Mouse (Mus musculus) liver, embryonic 14.5 days (tissue): Measurements from ENCODE around the gene Tas2r135. TPM values are rescaled to one million over a fixed set of nuclear protein-coding genes. Genes with fewer than 3 reads are reported as not detected.

Experiments
- ATAC-seq: fragments of 200-750 bp; cut with Nextera tagmentation; 2 replicates; pipeline ENCODE4 v1.8.0; 2017; ENCODE audit warnings: moderate number of reproducible peaks, mild to moderate bottlenecking, moderate library complexity; ENCODE audit not compliant: insufficient read depth
- DNase-seq, 3 experiments: peaks; one replicate each; pipeline ENCODE4 v3.0.0-alpha.2; 2012 to 2013; ENCODE audit warnings: low read depth in 3 of 3, low spot score in 3 of 3
- H3K27ac ChIP-seq: fragments of 300-500 bp; sonication (generic); 2 replicates; pipeline ENCODE4 v1.5.1; 2014; ENCODE audit warnings: moderate library complexity, mild to moderate bottlenecking, control low read depth, inconsistent platforms
- H3K27me3 ChIP-seq: fragments of 300-500 bp; sonication (generic); 2 replicates; pipeline ENCODE4 v1.6.1; 2014; ENCODE audit warnings: mild to moderate bottlenecking, low read length, moderate library complexity; ENCODE audit not compliant: control insufficient read depth, insufficient read depth
- H3K36me3 ChIP-seq: fragments of 300-500 bp; sonication (generic); replicated peaks from 2 replicates; pipeline ENCODE4 v1.6.1; 2014; ENCODE audit warnings: low read depth; ENCODE audit not compliant: control insufficient read depth, insufficient read depth
- H3K4me1 ChIP-seq, 2 experiments: fragments of 200-500 bp in 1 of 2; fragments of 300-500 bp in 1 of 2; sonication (generic) in 1 of 2; replicated peaks; 2 replicates each; pipeline ENCODE4 v1.6.1; 2012 to 2014; ENCODE audit warnings: antibody characterized with exemption in 1 of 2, inconsistent platforms in 1 of 2, low read length in 1 of 2; ENCODE audit not compliant: control insufficient read depth in 2 of 2, insufficient read depth in 2 of 2
- H3K4me2 ChIP-seq: fragments of 300-500 bp; sonication (generic); 2 replicates; pipeline ENCODE4 v1.6.1; 2014; ENCODE audit warnings: low read depth, mild to moderate bottlenecking, control low read depth, moderate library complexity
- H3K4me3 ChIP-seq, 2 experiments: fragments of 200-500 bp in 1 of 2; fragments of 300-500 bp in 1 of 2; sonication (generic) in 1 of 2; 2 replicates each; pipeline ENCODE4 v1.5.1; 2012 to 2014; ENCODE audit warnings: low read depth in 2 of 2, low read length in 2 of 2, mild to moderate bottlenecking in 2 of 2, control low read depth in 1 of 2, inconsistent platforms in 1 of 2, moderate library complexity in 1 of 2; ENCODE audit not compliant: insufficient read depth in 1 of 2
- H3K9ac ChIP-seq: fragments of 300-500 bp; sonication (generic); replicated peaks from 2 replicates; pipeline ENCODE4 v1.6.1; 2014; ENCODE audit warnings: mild to moderate bottlenecking, control low read depth, moderate library complexity
- H3K9me3 ChIP-seq: fragments of 300-500 bp; sonication (generic); 2 replicates; pipeline ENCODE4 v1.6.1; 2016; ENCODE audit warnings: low read length, mixed read lengths; ENCODE audit not compliant: control insufficient read depth
- CTCF ChIP-seq: IDR thresholded peaks from 2 replicates; pipeline ENCODE4 v1.5.1; 2016; ENCODE audit warnings: antibody characterized with exemption, low read depth, control low read depth
- EP300 ChIP-seq: IDR thresholded peaks from 2 replicates; pipeline ENCODE4 v1.6.1; 2016; ENCODE audit warnings: antibody characterized with exemption, low read depth
- WGBS: fragments of 180-500 bp; shearing (Covaris S2); extraction: QIAGEN DNeasy Blood & Tissue Kit; methylation state at CpG from one replicate; pipeline ENCODE4 v1.1.7; 2014; ENCODE audit not compliant: insufficient replicate concordance; 5-methylcytosine and 5-hydroxymethylcytosine counted together
- polyA plus RNA-seq, 2 experiments: library from polyadenylated mRNA; depleted of rRNA in 1 of 2; stranded (reverse) in 1 of 2; unstranded in 1 of 2; fragments of >200 nt; fragmentation: Nextera tagmentation in 1 of 2; extraction: Ambion mirVana in 1 of 2; gene quantifications; 2 replicates each; pipeline versions ENCODE4 v1.2.1 to v1.2.3; 2012 to 2014

Tas2r135 gene
- polyA plus RNA-seq, 2 experiments: not detected

DNA sequence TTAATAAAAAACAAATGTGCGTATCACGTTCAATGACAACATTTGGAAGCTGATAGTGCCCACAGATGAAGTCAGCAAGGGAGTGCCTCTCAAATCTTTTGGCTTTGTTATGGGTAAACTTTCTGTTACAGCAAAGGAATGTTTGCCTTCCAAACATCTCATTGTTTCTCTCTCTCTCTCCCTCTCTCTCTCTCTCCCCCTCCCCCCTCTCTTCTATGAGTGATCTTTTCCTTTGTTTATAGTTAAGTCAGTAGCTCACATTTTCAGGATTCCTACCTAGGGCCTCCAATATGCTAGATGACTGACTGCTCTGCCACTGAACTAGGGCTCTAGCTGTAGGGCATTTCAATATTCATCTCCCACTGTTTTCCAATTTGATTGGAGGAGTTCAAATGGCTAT is 39.3 kb downstream of the Tas2r135 start:
- ATAC-seq (no peak), DNase-seq (no peak)
- Histone ChIP-seq H3K27me3 (no peaks in the 10 kb centered on the region), H3K4me3 (no peak overlapping the region), H3K4me2 (no peak overlapping the region), H3K36me3 (no peaks in the 10 kb centered on the region), H3K9ac (no peak overlapping the region), H3K27ac (no peak overlapping the region), H3K4me1 (no peaks in the 10 kb centered on the region), H3K9me3 (no peaks in the 10 kb centered on the region)
- WGBS: 51% methylated on average over 2 of the region's 2 CpGs
- no peak for TF ChIP-seq CTCF
- TF ChIP-seq EP300: no peak

DNA sequence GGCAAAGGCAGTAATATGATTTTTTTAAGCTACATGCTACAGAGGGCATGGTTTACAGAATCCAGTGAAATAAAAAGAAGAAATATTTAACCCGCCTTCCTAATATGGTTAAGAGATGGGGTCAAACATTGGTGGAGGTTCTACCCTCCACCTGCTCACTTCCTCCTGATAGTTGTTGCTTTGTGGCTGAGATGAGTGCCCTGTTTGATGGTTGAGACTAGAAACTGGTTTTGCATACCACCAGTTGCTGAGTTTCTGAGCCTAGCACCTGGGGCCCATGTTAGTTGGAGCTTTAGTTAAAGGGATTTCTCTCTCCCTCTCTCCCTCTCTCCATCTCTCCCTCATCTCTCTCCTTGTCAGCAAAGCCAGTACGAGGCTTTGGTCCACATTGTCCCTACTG is 42.1 kb downstream of the Tas2r135 start:
- DNase-seq: no peak
- Histone ChIP-seq H3K4me2 (no peak overlapping the region), H3K9me3 (no peaks in the 10 kb centered on the region), H3K9ac (no peak overlapping the region), H3K4me3 (no peak overlapping the region), H3K36me3 (no peaks in the 10 kb centered on the region), H3K27ac (no peak overlapping the region), H3K27me3 (no peaks in the 10 kb centered on the region), H3K4me1 (no peaks in the 10 kb centered on the region)
- ATAC-seq: no peak
- 45% methylated on average over 2 of the region's 2 CpGs for WGBS
- TF ChIP-seq CTCF (no peak), EP300 (no peak)

Other genes starting within 250 kb of the Tas2r135 start
- gene Tas2r144, start 190.1 kb upstream of the Tas2r135 start, polyA plus RNA-seq (2012; rRNA removed): not detected in 2 replicates
- gene Tas2r144, start 190.1 kb upstream of the Tas2r135 start, polyA plus RNA-seq (2014; fragmentation: Nextera tagmentation; extraction: Ambion mirVana): not detected in 2 replicates
- gene Gstk1, start 159.5 kb upstream of the Tas2r135 start, polyA plus RNA-seq (2012; rRNA removed): 4.0 and 4.7 TPM in 2 replicates
- 5.6 and 6.3 TPM in 2 replicates for gene Gstk1, start 159.5 kb upstream of the Tas2r135 start, polyA plus RNA-seq (2014; fragmentation: Nextera tagmentation; extraction: Ambion mirVana)
- 0.02 and 0.03 TPM in 2 replicates for gene Tmem139, start 143.5 kb upstream of the Tas2r135 start, polyA plus RNA-seq (2012; rRNA removed)
- gene Tmem139, start 143.5 kb upstream of the Tas2r135 start, polyA plus RNA-seq (2014; fragmentation: Nextera tagmentation; extraction: Ambion mirVana): not detected in 2 replicates
- gene Casp2, start 140.4 kb upstream of the Tas2r135 start, polyA plus RNA-seq (2012; rRNA removed): 26.1 and 27.0 TPM in 2 replicates
- 21.9 and 25.0 TPM in 2 replicates for gene Casp2, start 140.4 kb upstream of the Tas2r135 start, polyA plus RNA-seq (2014; fragmentation: Nextera tagmentation; extraction: Ambion mirVana)
- 0.17 and 0.30 TPM in 2 replicates for gene Clcn1, start 118.7 kb upstream of the Tas2r135 start, polyA plus RNA-seq (2012; rRNA removed)
- 0.05 TPM in 1 of 2 replicates, not detected in the other for gene Clcn1, start 118.7 kb upstream of the Tas2r135 start, polyA plus RNA-seq (2014; fragmentation: Nextera tagmentation; extraction: Ambion mirVana)
- 0.08 TPM in 2 replicates for gene Fam131b, start 80.8 kb upstream of the Tas2r135 start, polyA plus RNA-seq (2012; rRNA removed)
- 0.06 TPM in 1 of 2 replicates, not detected in the other for gene Fam131b, start 80.8 kb upstream of the Tas2r135 start, polyA plus RNA-seq (2014; fragmentation: Nextera tagmentation; extraction: Ambion mirVana)
- gene Zyx, start 55.8 kb upstream of the Tas2r135 start, polyA plus RNA-seq (2012; rRNA removed): 26.7 and 27.7 TPM in 2 replicates
- 30.2 and 36.5 TPM in 2 replicates for gene Zyx, start 55.8 kb upstream of the Tas2r135 start, polyA plus RNA-seq (2014; fragmentation: Nextera tagmentation; extraction: Ambion mirVana)
- gene Epha1, start 32.2 kb upstream of the Tas2r135 start, polyA plus RNA-seq (2012; rRNA removed): 3.5 and 4.0 TPM in 2 replicates
- 1.4 and 1.7 TPM in 2 replicates for gene Epha1, start 32.2 kb upstream of the Tas2r135 start, polyA plus RNA-seq (2014; fragmentation: Nextera tagmentation; extraction: Ambion mirVana)
- gene Tas2r143, start 5.2 kb upstream of the Tas2r135 start, polyA plus RNA-seq (2012; rRNA removed): not detected in 2 replicates
- gene Tas2r143, start 5.2 kb upstream of the Tas2r135 start, polyA plus RNA-seq (2014; fragmentation: Nextera tagmentation; extraction: Ambion mirVana): not detected in 2 replicates
- gene Tas2r126, start 29.1 kb downstream of the Tas2r135 start, polyA plus RNA-seq (2012; rRNA removed): not detected in 2 replicates
- gene Tas2r126, start 29.1 kb downstream of the Tas2r135 start, polyA plus RNA-seq (2014; fragmentation: Nextera tagmentation; extraction: Ambion mirVana): not detected in 2 replicates
- gene Olfr458, start 59.8 kb downstream of the Tas2r135 start, polyA plus RNA-seq (2012; rRNA removed): not detected in 2 replicates
- not detected in 2 replicates for gene Olfr458, start 59.8 kb downstream of the Tas2r135 start, polyA plus RNA-seq (2014; fragmentation: Nextera tagmentation; extraction: Ambion mirVana)
- gene Olfr457, start 70.9 kb downstream of the Tas2r135 start, polyA plus RNA-seq (2012; rRNA removed): not detected in 2 replicates
- gene Olfr457, start 70.9 kb downstream of the Tas2r135 start, polyA plus RNA-seq (2014; fragmentation: Nextera tagmentation; extraction: Ambion mirVana): not detected in 2 replicates
- gene Olfr456, start 81.8 kb downstream of the Tas2r135 start, polyA plus RNA-seq (2012; rRNA removed): not detected in 2 replicates
- gene Olfr456, start 81.8 kb downstream of the Tas2r135 start, polyA plus RNA-seq (2014; fragmentation: Nextera tagmentation; extraction: Ambion mirVana): not detected in 2 replicates
- not detected in 2 replicates for gene Olfr455, start 142.2 kb downstream of the Tas2r135 start, polyA plus RNA-seq (2012; rRNA removed)
- gene Olfr455, start 142.2 kb downstream of the Tas2r135 start, polyA plus RNA-seq (2014; fragmentation: Nextera tagmentation; extraction: Ambion mirVana): not detected in 2 replicates
- gene Tcaf3, start 192.3 kb downstream of the Tas2r135 start, polyA plus RNA-seq (2012; rRNA removed): not detected in 2 replicates
- not detected in 2 replicates for gene Tcaf3, start 192.3 kb downstream of the Tas2r135 start, polyA plus RNA-seq (2014; fragmentation: Nextera tagmentation; extraction: Ambion mirVana)
- gene Tcaf2, start 239.8 kb downstream of the Tas2r135 start, polyA plus RNA-seq (2012; rRNA removed): 0.07 and 0.12 TPM in 2 replicates
- gene Tcaf2, start 239.8 kb downstream of the Tas2r135 start, polyA plus RNA-seq (2014; fragmentation: Nextera tagmentation; extraction: Ambion mirVana): 0.04 and 0.06 TPM in 2 replicates